Mouse (Mus musculus) liver, embryonic 11.5 days (tissue): ENCODE results near the gene Mep1a. TPM values are rescaled to one million over a fixed set of nuclear protein-coding genes. Genes with fewer than 3 reads are reported as not detected.
"Not testable (repeated sequence)": the region's sequence is repeated elsewhere in the genome, so short reads cannot be mapped to it uniquely, and the experiment has no call there.

ENCODE experiments used
- ATAC-seq: fragments of 200-750 bp; cut with Nextera tagmentation; replicated peaks from 2 replicates; pipeline ENCODE4 v1.8.0; 2017; ENCODE audit warnings: moderate number of reproducible peaks, mild to moderate bottlenecking, moderate TSS enrichment, moderate library complexity; ENCODE audit not compliant: low FRiP score
- DNase-seq: peaks from one replicate; pipeline ENCODE4 v3.0.0-alpha.2; 2017; ENCODE audit warnings: low spot score
- H3K27ac ChIP-seq: fragments of 300-500 bp; sonication (generic); 2 replicates; pipeline ENCODE4 v1.5.1; 2014; ENCODE audit warnings: mild to moderate bottlenecking, low read depth, low read length, control low read depth
- H3K27me3 ChIP-seq: fragments of 300-500 bp; sonication (generic); replicated peaks from 2 replicates; pipeline ENCODE4 v1.6.1; 2014; ENCODE audit warnings: low read length, mixed read lengths; ENCODE audit not compliant: control insufficient read depth, insufficient read depth
- H3K36me3 ChIP-seq: fragments of 300-500 bp; sonication (generic); 2 replicates; pipeline ENCODE4 v1.6.1; 2014; ENCODE audit warnings: mild to moderate bottlenecking, low read length, moderate library complexity, mixed read lengths; ENCODE audit not compliant: control insufficient read depth, insufficient read depth
- H3K4me1 ChIP-seq: fragments of 300-500 bp; sonication (generic); replicated peaks from 2 replicates; pipeline ENCODE4 v1.6.1; 2014; ENCODE audit warnings: low read length, mixed read lengths; ENCODE audit not compliant: control insufficient read depth, insufficient read depth
- H3K4me2 ChIP-seq: fragments of 300-500 bp; sonication (generic); 2 replicates; pipeline ENCODE4 v1.6.1; 2014; ENCODE audit warnings: mild to moderate bottlenecking, control low read depth, moderate library complexity
- H3K4me3 ChIP-seq: fragments of 300-500 bp; sonication (generic); 2 replicates; pipeline ENCODE4 v1.5.1; 2014; ENCODE audit warnings: low read depth, low read length, control low read depth
- H3K9ac ChIP-seq: fragments of 300-500 bp; sonication (generic); 2 replicates; pipeline ENCODE4 v1.6.1; 2014; ENCODE audit warnings: low read depth, low read length, control low read depth
- H3K9me3 ChIP-seq: fragments of 300-500 bp; sonication (generic); 2 replicates; pipeline ENCODE4 v1.6.1; 2016; ENCODE audit warnings: low read length, inconsistent platforms, mixed read lengths; ENCODE audit not compliant: control insufficient read depth
- WGBS: fragments of 180-500 bp; shearing (Covaris S2); extraction: QIAGEN DNeasy Blood & Tissue Kit; methylation state at CpG from one replicate; pipeline ENCODE4 v1.1.7; 2014; 5-methylcytosine and 5-hydroxymethylcytosine counted together
- polyA plus RNA-seq: library from polyadenylated mRNA; unstranded; fragments of >200 nt; fragmentation: Nextera tagmentation; extraction: Ambion mirVana; gene quantifications from 2 replicates; pipeline ENCODE4 v1.2.1, GENCODE M21; 2014

Gene Mep1a
- polyA plus RNA-seq = not detected in 2 replicates

- H3K4me1 ChIP-seq = no peaks in the 10 kb centered on the region
- no peak for DNase-seq
- H3K27me3 ChIP-seq = no peaks in the 10 kb centered on the region
- no peak within 1 kb of the TSS for H3K9ac ChIP-seq
- H3K27ac ChIP-seq = no peak within 1 kb of the TSS
- H3K4me3 ChIP-seq = no peak within 1 kb of the TSS
- no peaks in the 10 kb centered on the region for H3K36me3 ChIP-seq
- ATAC-seq = no peak
- no peaks in the 10 kb centered on the region for H3K9me3 ChIP-seq
- 86% methylated on average over 9 of the region's 9 CpGs for WGBS
- H3K4me2 ChIP-seq = no peak within 1 kb of the TSS
Measured at GRCm38 (mm10) chr17:43502592-43502991, at the start of gene Mep1a. Gene Mep1a, minus strand, starts transcription at chr17:43502812.

- DNase-seq = no peak
- no peak overlapping the region for H3K4me3 ChIP-seq
- no peaks in the 10 kb centered on the region for H3K27me3 ChIP-seq
- H3K9me3 ChIP-seq = no peaks in the 10 kb centered on the region
- H3K27ac ChIP-seq = no peak overlapping the region
- WGBS = 55% methylated on average over 3 of the region's 3 CpGs
- H3K9ac ChIP-seq = no peak overlapping the region
- no peak overlapping the region for H3K4me2 ChIP-seq
- H3K4me1 ChIP-seq = peaks cover 7% of the 10 kb centered on the region; the same call in 1 of the 2 replicates
- H3K36me3 ChIP-seq = no peaks in the 10 kb centered on the region
- ATAC-seq = no peak
Measured at GRCm38 (mm10) chr17:43551122-43551630, 48.6 kb upstream of the Mep1a start.

- Histone ChIP-seq H3K27ac (no peak overlapping the region), H3K4me1 (no peaks in the 10 kb centered on the region), H3K9me3 (no peaks in the 10 kb centered on the region), H3K27me3 (no peaks in the 10 kb centered on the region), H3K36me3 (no peaks in the 10 kb centered on the region), H3K4me2 (no peak overlapping the region), H3K4me3 (no peak overlapping the region), H3K9ac (no peak overlapping the region)
- no peak for DNase-seq
- WGBS = 61% methylated on average over 4 of the region's 4 CpGs
- ATAC-seq = no peak
Measured at GRCm38 (mm10) chr17:43544040-43544439, 41.4 kb upstream of the Mep1a start.

GRCm38 (mm10) chr17:43543539-43543938 is 40.9 kb upstream of the Mep1a start, which contains the start of gene Ankrd66:
Gene Ankrd66, minus strand, starts transcription at chr17:43543639.
- no peak within 1 kb of the TSS for H3K4me2 ChIP-seq
- no peak for DNase-seq
- no peaks in the 10 kb centered on the region for H3K9me3 ChIP-seq
- H3K4me3 ChIP-seq = no peak within 1 kb of the TSS
- WGBS = 30% methylated on average over 1 of the region's 1 CpGs
- ATAC-seq = no peak
- no peaks in the 10 kb centered on the region for H3K4me1 ChIP-seq
- H3K9ac ChIP-seq = no peak within 1 kb of the TSS
- H3K27me3 ChIP-seq = no peaks in the 10 kb centered on the region
- H3K36me3 ChIP-seq = no peaks in the 10 kb centered on the region
- H3K27ac ChIP-seq = no peak within 1 kb of the TSS

- H3K27ac ChIP-seq = no peak overlapping the region
- no peak overlapping the region for H3K9ac ChIP-seq
- no peak for ATAC-seq
- no peaks in the 10 kb centered on the region for H3K27me3 ChIP-seq
- H3K36me3 ChIP-seq = no peaks in the 10 kb centered on the region
- no peak overlapping the region for H3K4me2 ChIP-seq
- H3K9me3 ChIP-seq = no peaks in the 10 kb centered on the region
- no peak for DNase-seq
- H3K4me3 ChIP-seq = no peak overlapping the region
- WGBS = 83% methylated on average over 3 of the region's 3 CpGs
- no peaks in the 10 kb centered on the region for H3K4me1 ChIP-seq
Measured at GRCm38 (mm10) chr17:43538767-43539166, 36.2 kb upstream of the Mep1a start.

GRCm38 (mm10) chr17:43536841-43537240 is 34.2 kb upstream of the Mep1a start:
- H3K4me1 ChIP-seq, DNase-seq, H3K36me3 ChIP-seq, H3K9me3 ChIP-seq, H3K9ac ChIP-seq, H3K27me3 ChIP-seq, H3K27ac ChIP-seq, H3K4me2 ChIP-seq, ATAC-seq, H3K4me3 ChIP-seq: not testable (repeated sequence)
- whole genome bisulfite sequencing = 79% methylated on average over 6 of the region's 6 CpGs

GRCm38 (mm10) chr17:43534362-43535222 is 32.0 kb upstream of the Mep1a start:
- peak; percentile 55 for DNase-seq
- H3K27ac ChIP-seq = no peak overlapping the region
- 20% methylated on average over 23 of the region's 23 CpGs for WGBS
- H3K4me2 ChIP-seq = peak overlapping the region; percentile 54
- peak overlapping the region; percentile 23 for H3K4me3 ChIP-seq
- no peaks in the 10 kb centered on the region for H3K27me3 ChIP-seq
- no peak overlapping the region for H3K9ac ChIP-seq
- no peaks in the 10 kb centered on the region for H3K9me3 ChIP-seq
- no peak; the same call in 1 of the 2 replicates for ATAC-seq
- no peaks in the 10 kb centered on the region for H3K36me3 ChIP-seq
- no peaks in the 10 kb centered on the region for H3K4me1 ChIP-seq

GRCm38 (mm10) chr17:43531192-43531591 is 28.6 kb upstream of the Mep1a start:
- ATAC-seq (no peak), DNase-seq (no peak)
- Histone ChIP-seq H3K4me3 (no peak overlapping the region), H3K27ac (no peak overlapping the region), H3K9me3 (no peaks in the 10 kb centered on the region), H3K27me3 (no peaks in the 10 kb centered on the region), H3K36me3 (no peaks in the 10 kb centered on the region), H3K4me2 (no peak overlapping the region), H3K4me1 (no peaks in the 10 kb centered on the region), H3K9ac (no peak overlapping the region)
- 80% methylated on average over 4 of the region's 4 CpGs for WGBS

- H3K27ac ChIP-seq = no peak overlapping the region
- no peak overlapping the region for H3K9ac ChIP-seq
- H3K4me1 ChIP-seq = no peaks in the 10 kb centered on the region
- no peak for ATAC-seq
- H3K9me3 ChIP-seq = no peaks in the 10 kb centered on the region
- H3K36me3 ChIP-seq = no peaks in the 10 kb centered on the region
- no peak overlapping the region for H3K4me2 ChIP-seq
- H3K4me3 ChIP-seq = no peak overlapping the region
- 92% methylated on average over 2 of the region's 2 CpGs for WGBS
- no peak for DNase-seq
- H3K27me3 ChIP-seq = no peaks in the 10 kb centered on the region
Measured at GRCm38 (mm10) chr17:43530507-43530906, 27.9 kb upstream of the Mep1a start.
